Mouse (Mus musculus) liver, embryonic 14.5 days (tissue): ENCODE data around the gene Slc37a1.

Experiments used
- CTCF ChIP-seq: IDR thresholded peaks from 2 replicates; pipeline ENCODE4 v1.5.1; 2016; ENCODE audit warnings: antibody characterized with exemption, low read depth, control low read depth
- EP300 ChIP-seq: IDR thresholded peaks from 2 replicates; pipeline ENCODE4 v1.6.1; 2016; ENCODE audit warnings: antibody characterized with exemption, low read depth

GRCm38 (mm10) chr17:31287216-31287615 is 624 bp downstream of the Slc37a1 start:
- TF ChIP-seq CTCF = no peak
- no peak for TF ChIP-seq EP300
